Mouse (Mus musculus): ENCODE measurements around the gene Mpped1.

The Mpped1 gene

DNA sequence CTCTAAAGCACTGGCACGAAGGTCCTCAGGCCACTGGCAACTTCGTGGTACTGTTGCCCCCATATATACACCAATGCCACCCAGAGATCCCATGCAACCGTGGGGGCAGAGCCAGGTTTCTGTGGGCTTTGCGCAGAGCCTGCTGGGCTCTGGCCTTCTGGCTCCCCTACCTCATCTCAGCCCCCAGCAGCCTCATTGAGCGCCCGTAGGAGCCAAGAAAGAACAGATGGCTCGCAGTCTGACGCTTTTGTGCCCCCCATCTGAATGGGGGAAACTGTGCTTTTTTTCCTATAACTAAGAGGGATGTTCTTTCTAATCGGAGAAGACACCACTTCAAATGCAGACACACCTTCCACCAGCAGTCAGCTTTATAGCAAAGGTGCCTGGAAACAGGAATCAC is 105.0 kb downstream of the Mpped1 start:
- no peak for DNase-seq (ENCODE audit: low read depth, low spot score)

DNA sequence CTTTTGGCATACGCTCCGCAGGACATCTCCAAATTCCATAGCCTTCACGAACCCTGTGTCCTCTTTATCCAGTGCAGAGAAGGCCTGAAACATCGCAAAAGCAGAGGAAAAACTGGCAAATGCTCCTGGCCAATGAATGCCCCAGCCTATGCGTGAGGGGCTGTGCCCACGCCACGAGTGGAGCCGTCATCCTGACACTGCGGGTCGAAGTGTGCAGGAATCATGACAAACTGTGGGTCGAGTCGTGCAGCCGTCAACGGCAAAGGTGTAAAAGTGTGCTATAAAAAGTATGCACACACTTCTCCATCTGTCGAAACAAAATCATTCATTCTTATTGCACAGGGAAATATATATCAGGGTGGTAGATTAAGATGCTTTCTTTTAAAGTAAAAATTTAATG is 113.6 kb downstream of the Mpped1 start:
- DNase-seq (ENCODE audit: low read depth, low spot score), result no peak

GRCm38 (mm10) chr15:83894261-83894660 is 115.0 kb downstream of the Mpped1 start:
- DNase-seq (ENCODE audit: low read depth, low spot score), result no peak

GRCm38 (mm10) chr15:83896011-83896410 is 116.7 kb downstream of the Mpped1 start:
- DNase-seq (ENCODE audit: low read depth, low spot score), result no peak

GRCm38 (mm10) chr15:83897286-83897685 is 118.0 kb downstream of the Mpped1 start:
- no peak for DNase-seq (ENCODE audit: low read depth, low spot score)

- no peak for DNase-seq (ENCODE audit: low read depth, low spot score)
Measured at GRCm38 (mm10) chr15:83906472-83906871, 127.2 kb downstream of the Mpped1 start.

Measured in forelimb bud, embryonic 11.5 days (tissue).